Mouse (Mus musculus) activated CD4-positive, CD25-positive, alpha-beta regulatory T cell, adult 4 months (primary cell): ENCODE data around the gene Zfp617. TPM values are rescaled to one million over a fixed set of nuclear protein-coding genes. Genes with fewer than 3 reads are reported as not detected.
"Not testable (repeated sequence)": the region's sequence is repeated elsewhere in the genome, so short reads cannot be mapped to it uniquely, and the experiment has no call there.

Source experiments
- ATAC-seq: one replicate; pipeline ENCODE4 v1.8.0; 2017
- polyA plus RNA-seq, 2 experiments: library from polyadenylated mRNA; unstranded; fragments of 100-300 nt; shearing (Covaris generic); gene quantifications; one replicate each; pipeline ENCODE4 v1.2.1; 2017

The Zfp617 gene
- polyA plus RNA-seq, result 10 to 100 TPM; 22.7 to 28.7 TPM

DNA sequence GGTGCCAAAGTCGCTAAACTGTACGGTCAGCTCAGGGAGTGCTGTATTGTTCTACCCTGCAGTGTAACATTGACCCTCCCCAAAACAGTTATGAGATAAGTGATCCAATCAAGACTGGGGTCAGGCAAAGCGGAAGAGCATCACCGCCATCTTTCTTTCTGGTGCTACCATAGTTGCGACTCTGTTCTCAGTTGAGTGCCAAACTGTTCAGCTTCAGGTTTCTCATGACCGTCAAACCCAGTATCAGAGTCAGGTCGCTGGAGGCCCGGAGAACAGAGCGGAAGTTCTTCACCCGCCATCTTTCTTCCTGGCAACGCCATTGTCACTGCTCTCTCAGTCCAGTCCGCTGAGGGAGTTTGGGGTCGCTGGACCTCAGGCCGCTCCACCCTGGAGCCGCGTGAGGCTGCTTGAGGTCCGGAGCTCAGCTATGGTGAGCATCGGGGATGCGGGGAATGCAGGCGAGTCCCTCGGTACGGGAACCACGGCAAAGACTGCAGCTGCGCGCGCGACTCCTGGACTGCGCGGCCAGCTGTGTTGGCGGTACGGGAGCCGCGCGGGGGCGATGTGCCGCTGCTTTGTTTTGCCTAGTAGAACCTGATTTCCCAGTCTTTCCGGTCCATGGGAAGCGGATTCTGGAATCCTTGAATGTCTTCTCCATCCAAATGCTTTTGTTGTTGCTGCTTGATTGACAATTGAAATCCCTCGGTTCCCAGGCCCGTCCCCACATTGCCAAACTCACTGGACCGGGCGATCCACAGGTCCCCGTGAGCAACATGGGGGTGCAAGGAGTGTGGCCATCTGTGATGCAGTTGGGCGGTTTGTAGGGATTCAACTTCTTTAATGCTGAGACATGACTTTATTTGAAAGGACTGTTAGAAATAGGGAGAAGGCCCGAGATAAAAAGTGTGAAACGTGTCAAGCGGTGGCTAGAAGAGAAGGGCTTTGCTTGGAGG is at the start of gene Zfp617, which contains the start of gene Zfp882:
Gene Zfp617 (plus strand): TSS at position 327 of the 953 bp plus-strand sequence.
Gene Zfp882 (plus strand): TSS at position 300 of the 953 bp plus-strand sequence.
- ATAC-seq, result peak; percentile 87

DNA sequence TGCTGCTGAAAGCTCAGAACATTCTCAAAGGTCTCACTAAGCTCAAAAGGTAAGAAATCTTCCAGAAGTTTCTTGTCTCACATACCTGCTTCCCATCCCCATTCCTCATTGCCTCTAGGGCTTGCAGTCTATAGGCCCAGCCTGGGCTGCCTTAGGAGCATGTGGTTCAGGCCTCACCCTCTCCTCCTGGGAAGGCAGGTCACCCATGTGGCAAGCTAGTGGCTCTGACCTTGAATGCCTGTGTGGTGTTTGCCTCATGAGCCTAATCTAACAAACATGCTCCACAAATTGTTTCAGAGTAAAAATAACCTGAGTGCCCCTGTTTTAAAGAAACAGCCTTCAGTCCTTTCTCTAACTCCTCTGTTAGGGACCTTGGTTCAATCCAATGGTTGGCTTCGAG is 46.9 kb upstream of the Zfp617 start:
- ATAC-seq, result not testable (repeated sequence)

DNA sequence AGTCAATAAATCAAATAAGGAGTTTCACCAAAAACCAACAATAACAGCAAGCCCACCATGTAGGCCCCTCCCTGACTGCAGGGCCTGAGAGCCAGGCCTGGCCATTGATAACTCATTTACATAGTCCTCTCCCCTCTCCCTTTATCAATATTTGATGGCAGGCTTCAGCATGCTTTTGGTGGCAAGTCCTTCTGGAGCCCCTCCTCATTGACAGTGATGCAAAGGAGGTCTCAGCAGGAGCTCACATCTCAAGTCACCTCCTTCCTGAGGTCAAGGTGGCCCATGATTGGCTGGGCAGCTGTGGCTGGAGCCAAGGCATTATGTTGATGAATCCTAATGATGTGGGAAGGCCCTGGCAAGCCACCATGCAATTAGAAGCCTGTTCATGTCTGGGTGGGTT is 46.4 kb upstream of the Zfp617 start:
- ATAC-seq, result not testable (repeated sequence)

DNA sequence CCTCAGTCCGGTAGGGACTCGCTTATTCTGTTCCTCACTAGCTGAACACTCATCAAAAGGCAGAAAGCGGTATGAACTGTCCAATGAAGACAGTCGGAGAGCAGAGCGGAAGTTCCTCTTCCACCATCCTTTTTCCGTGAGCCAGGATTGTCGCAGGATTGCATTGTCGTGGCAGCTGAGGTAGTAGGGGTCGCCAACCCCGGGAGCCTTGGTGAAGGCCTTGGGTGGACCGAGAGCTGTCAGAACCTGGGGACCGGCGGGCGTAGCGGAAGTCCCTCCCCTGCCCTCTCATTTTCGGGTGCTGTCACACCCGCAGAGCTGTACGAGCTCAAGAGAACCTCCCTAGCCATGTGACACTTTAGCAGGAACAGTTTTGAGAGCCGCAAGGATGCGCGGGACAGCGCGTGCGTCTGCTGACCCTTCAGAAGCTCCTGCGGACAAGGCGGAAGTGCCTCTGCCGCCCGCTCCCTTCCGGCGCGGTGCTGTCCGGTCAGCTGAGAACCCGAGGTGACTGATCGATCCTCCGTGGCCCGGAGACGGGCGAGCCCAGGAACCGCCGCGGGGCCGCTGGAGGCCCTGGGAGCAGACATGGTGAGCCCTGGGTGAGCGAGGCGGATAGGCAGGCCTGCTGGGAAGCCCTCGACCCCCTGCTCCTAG is 26.7 kb upstream of the Zfp617 start, which contains the start of gene Zfp709:
Gene Zfp709 (plus strand): TSS at position 402 of the 657 bp plus-strand sequence.
- peak; percentile 84 for ATAC-seq

DNA sequence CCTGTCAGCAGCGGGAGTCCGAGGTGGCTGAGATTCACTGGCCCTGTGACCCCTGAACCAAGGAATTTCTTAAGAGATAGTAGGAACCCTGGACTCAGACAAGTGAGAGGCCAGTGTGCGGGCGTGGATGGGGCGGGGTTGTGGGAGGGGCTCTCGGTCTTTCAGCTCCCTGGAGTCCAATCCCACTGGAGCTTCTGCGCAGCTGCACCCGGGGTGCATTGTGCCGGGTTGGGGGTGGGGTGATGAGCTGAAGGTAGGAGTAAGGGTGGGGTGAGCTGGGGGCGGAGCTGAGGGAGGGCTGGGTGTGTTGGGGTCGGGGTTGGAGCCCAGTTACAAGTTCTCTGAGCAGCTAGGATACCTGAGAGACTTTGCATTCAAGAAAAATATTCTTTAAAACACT is 7.8 kb upstream of the Zfp617 start:
- ATAC-seq, result not testable (repeated sequence)

DNA sequence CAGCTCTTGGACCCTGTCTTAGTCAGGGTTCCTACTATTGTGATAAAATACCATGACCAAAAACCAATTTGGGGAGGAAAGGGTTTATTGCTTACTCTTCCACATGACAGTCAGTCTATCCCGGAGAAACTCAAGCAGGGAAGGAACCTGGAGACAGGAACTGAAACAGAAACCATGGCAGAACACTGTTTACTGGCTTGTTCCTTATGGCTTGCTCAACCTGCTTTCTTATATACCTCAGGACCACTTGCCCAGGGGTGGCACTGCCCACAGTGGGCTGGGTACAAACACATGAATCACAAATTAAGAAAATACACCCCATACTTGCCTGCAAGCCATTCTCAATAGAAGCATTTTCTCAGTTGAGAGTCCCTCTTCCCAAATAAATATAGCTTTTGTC is 5.4 kb upstream of the Zfp617 start:
- not testable (repeated sequence) for ATAC-seq

DNA sequence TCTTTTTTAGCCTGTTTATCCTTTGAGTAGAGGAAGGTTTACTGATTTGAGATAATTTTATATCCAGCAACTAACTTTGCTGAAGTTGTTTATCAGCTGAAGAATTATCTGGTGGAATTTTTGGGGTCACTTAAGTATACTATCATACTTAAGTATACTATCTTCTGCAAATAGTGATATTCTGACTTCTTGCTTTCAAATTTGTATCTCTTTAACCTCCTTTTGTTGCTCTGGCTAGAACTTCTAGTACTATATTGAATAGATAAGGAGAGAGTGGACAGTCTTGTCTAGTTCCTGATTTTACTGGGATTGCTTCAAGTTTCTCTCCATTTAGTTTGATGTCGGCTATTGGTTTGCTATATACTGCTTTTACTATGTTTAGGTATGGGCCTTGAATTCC is 1.6 kb upstream of the Zfp617 start:
- ATAC-seq, result no peak

DNA sequence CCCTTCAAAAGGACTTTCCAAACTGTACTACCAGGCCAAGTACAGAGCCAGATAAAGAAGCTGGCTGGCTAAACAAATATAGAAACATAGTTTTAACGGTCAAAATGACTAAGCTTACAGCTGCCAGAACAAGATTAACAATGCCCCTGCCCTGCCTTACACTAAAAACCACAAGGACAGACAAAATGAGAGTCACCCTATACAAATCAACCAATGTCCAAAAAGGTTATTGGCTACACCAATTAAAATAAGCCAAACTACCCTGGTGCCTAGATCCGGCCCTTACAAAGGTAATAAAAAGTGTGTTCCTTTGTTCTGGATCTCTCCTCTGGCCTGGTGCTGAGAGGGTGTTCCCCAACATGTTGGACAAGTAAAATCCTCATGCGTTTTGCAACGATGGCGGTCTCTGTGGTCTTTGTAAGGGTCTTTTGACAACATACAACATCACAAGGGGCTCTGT is 607 bp upstream of the Zfp617 start:
- no peak for ATAC-seq

DNA sequence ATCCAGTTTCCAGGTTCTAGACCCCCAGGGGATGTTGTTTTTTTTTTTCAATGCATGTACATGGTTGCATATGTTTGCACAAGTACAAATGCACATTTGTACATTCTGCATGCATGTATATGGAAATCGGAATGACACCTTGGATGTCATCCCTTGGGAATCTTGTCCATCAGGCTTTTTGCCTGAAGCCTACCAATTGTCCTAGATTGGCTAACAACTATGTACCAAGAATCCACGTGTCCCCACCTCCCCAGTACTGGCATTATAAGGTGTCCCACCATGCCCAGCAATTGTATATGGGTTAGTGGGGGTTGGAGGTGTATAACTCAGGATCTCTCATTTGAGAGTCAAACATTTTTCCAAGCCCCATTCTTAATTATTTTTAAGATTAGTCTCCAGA is 3.9 kb downstream of the Zfp617 start:
- no peak for ATAC-seq

DNA sequence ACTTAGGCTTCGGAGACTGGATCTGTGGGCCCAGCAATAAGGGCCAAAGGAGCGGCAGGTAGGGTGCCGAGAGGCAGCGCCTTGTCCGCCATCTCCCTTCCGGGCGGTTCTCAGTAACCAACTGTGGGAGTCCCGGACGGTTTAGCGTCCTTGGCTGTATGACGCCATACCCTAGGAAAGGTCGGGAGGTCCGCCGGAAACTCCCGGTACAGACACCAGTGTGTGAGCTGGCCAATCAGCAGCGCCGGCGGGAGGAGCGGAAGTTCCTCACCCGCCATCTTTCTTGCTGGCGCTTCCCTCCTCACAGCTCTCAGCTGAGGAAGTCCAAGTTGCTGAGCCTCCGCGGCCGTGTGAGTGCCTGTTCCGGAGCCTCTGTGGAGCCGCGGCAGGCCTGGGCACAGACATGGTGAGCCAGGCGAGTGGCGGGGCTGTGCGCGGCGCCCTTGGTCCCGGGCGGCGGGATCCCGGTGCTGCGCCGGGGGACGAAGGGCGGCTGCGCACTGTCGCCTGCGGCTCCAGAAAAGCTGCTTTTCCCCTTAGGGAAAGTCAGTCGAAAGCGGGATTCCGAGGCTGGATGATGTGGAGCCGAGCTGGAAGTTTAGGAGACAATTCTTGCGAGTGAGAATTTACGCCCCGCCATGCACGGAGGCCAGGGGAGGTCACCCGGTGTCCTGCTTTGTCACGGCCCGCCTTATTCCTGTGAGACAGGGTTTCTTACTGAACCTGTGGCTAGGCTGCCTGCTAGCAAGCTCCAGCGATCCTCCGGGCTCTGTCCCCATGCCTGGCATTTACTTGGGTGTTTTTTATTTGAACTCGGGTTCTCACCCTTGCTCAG is 14.3 kb downstream of the Zfp617 start:
- ATAC-seq, result peak; percentile 97

DNA sequence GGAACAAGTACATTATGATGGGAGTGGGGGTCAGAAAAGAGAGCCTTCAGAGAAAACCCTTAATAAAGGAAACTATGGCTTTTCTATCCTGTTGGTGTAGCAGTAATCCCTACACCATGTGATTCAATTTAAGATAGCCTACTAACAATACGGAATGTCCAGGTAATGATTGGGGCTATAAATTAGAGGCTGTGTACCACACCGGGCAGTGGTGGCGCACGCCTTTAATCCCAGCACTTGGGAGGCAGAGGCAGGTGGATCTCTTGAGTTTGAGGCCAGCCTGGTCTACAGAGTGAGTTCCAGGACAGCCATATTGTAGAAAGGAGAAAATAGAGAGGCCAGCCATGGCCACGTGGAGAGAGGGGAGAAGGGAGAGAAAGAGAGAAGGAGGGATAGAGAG is 17.4 kb downstream of the Zfp617 start:
- ATAC-seq, result no peak

DNA sequence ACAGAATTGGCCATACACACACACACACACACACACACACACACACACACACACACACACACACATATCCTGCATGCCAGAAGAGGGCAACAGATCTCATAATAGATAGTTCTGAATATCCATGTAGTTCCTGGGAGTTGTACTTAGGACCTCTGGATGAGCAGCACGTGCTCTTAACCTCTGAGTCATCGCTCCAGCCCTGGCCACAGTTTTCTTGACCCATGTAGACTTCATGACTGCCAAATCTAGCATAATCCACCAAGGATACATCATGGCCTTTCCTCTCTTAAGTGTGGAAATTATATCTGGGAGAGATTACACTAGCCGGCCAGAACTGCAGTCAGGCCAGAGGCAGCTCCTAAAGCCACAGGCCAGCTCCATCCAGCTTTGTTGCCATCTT is 18.1 kb downstream of the Zfp617 start:
- ATAC-seq, result no peak

DNA sequence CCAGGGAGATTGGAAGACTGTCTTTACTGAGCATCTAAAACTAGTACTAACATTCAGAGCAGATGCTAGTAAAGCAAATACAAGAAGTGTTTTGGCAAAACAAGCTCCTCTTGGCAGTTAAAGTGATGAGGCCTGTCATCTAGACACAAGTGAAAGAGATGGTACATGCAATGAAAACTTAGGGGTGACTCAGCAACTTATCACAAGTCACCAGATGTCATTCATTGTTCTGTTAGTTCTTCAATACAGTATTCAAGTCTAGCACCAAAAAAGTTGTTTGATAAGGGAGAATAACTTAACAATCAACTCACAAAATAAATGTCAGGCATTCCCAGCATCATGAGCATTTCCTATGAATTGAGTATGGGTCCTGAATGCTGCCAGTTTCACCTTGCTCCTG is 19.3 kb downstream of the Zfp617 start:
- no peak for ATAC-seq

DNA sequence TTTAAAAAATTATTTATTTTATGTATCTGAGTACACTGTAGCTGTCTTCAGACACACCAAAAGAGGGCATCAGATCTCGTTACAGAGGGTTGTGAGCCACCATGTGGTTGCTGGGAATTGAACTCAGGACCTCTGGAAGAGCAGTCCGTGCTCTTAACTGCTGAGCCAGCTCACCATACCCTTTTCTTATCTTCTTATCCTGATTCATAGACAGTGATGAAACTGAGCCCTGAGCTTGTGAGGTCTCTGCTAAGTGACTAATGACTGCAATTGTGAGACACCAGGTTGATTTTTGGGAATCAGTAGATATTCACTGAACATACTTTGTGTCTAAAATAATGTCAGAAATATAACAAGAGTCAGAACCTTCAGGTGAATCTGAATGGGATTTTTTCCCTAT is 29.6 kb downstream of the Zfp617 start:
- not testable (repeated sequence) for ATAC-seq

DNA sequence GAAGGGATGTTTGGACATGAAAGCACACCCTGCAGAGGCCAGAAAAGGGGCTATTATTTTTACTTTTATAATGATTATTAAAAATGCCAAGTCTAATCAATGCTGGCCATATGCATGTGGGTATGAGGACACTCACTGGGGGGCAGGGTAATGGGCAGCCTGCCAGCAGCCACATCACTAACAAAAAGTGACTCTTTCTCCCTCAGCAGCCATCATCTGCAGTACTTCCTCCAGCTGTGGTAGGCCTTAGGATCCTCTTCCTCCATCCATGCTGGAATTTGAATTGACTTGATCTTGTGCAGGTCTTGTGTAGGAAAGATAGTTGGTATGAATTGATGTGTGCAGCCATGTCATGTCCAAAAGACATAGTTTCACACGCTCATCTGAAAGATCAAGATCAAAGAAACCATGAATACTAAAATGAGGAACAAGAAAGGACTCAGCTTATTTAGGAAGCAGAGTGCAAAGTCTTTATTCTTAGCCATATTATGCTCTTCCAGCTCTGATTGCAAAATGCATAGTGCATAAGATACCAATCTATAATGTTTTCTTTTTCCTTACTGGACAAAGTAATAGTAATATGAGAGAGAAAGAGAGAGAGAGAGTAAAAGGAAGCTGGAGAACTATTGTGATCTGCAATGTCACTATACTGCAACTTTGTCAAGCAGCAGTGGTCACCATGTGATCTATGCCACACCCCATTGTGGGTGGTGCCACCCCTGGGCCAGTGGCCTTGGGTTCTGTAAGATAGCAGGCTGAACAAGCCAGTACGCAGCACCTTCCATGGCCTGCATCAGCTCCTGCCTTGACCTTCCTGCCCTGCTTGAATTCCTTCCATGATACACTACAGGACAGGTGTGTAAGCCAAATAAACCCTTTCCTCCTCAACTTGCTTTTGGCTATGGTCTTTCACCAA is 32.1 kb downstream of the Zfp617 start:
- ATAC-seq, result no peak

DNA sequence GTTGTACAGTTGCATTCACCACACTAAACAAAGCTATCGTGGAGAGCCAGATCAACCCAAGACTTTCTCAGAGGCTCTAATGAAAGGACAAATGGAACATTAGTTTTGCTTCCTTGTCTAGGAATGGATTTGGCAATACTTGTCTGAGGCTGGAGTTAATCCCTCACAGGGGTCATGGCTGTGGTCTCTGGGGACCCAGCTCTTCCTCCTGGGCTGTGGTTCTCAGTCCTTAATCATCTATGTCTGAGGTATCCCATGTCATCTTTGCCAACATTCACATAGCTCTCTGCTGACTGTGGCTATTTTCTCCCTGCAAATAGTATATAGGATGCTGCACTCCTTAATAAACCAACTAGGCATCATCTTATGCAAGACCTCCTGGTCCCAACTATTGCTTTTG is 33.3 kb downstream of the Zfp617 start:
- no peak for ATAC-seq

DNA sequence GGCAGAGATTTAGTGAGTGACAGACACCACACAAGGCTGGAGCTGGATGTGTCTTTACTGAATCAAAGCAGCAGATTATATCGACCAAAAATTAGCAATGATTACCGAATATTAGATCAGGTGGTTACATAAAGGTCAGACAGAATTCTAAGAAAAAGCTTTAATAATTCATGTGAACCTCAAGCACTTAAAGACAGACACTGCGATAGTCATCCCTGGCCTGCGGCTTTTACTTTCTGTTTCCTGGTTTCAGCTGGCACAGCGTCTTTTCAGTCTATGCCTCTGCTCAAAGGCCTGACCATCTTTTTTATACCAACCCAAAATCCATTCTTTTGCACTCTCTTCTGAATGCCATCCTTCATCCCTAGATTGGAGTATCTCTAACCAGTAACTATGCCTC is 40.2 kb downstream of the Zfp617 start:
- no peak for ATAC-seq

DNA sequence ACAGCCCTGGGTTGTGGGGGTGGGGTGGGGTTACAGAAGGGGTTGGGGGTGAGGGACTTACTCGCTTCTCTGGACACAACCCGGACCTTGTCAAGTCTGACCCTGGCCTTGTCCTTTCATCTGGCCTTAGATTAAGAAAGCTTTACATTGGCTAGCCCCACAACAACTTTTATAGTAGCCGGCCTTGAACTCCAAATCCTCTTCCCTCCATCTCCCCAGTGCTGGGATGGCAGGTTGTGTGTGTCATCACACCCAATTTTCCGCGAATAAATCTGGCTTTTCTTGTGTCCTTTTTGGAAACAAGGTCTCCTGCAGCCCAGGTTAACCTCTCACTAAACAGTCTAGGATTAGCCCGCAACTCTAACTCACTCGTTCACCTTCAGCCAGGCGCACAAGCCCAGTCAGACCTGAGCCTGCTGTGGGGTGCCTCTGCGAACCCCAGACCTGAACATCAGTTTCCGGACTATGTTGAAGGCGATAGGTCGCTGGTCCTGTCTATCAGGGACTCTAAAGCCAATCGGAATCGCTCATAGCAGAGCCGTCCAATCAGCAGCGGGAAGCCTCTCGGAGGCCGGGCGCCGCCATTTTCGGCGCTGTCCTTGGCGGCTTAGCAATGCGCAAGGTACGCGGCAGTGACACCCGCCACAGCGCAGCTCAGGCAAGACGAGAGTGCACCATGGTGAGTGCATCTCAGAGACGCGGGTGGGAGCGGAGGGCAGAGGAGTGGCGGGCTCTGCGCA is 42.2 kb downstream of the Zfp617 start, which contains the start of gene Zfp961:
Gene Zfp961 (plus strand): TSS at position 557 of the 740 bp plus-strand sequence.
- peak; percentile 99 for ATAC-seq

DNA sequence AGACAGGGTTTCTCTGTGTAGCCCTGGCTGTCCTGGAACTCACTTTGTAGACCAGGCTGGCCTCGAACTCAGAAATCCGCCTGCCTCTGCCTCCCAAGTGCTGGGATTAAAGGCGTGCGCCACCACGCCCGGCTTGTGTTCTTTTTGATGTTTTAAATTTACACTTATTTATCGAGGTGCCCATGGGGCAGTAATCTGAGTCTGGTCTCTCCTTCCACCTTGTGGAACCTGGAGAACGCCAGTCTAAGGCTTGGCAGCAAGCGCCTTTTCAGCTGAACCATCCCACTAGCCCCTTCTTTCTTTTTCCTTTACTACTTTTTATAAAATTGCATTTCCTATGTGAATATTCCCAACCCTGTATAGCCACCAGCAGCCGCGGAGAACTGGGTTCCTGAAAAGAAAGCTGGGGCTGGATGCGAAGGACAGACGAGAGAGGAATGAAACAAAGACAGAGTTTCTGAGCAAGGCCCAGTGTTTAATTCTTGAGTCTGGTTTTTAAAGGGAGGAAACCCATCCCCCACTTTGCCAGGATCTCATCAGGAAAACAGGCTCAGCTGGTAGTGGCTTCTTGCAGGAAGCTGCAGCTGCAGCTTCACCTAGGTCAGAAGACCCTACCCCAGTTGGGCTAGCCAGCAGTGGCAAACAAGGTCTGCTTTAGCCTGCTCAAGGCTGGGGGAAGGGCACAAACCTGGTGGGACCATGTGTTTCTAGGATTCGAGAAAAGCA is 43.2 kb downstream of the Zfp617 start:
- no peak for ATAC-seq

DNA sequence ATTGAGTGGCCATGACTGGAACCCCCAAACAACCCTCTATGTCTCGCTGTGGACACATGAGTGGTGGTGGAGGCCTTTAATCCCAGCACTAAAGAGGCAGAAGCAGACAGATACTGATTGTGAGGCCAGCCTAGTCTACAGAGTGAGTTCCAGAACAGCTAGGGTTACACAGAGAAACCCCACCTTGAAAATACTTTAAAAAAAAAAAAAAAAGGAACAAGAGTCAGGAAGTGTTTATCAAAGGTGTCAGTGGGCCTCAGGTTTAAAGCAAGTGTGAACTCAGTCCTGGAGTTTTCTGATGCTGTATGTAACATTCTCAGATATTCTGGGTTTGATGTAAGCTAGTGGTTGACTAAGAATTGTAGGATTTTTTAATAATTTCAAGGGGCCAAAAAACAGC is 44.1 kb downstream of the Zfp617 start:
- no peak for ATAC-seq
